Mouse (Mus musculus) T-helper 2 cell (primary cell): Measurements from ENCODE around the gene Hus1.

ENCODE experiments used
- in situ Hi-C: fragments of 300-600 bp; cut with MboI, MseI; formaldehyde crosslinking; loops from one replicate; pipeline ENCODE4 v1.15.1; 2025; ENCODE audit warnings: high pct_unique_total_duplicates

Hus1 gene

GRCm38 (mm10) chr11:9010853-9011339, at the start of gene Hus1:
Gene Hus1 (minus strand): TSS chr11:9011191.
- in situ Hi-C loops, result no loop called here

DNA sequence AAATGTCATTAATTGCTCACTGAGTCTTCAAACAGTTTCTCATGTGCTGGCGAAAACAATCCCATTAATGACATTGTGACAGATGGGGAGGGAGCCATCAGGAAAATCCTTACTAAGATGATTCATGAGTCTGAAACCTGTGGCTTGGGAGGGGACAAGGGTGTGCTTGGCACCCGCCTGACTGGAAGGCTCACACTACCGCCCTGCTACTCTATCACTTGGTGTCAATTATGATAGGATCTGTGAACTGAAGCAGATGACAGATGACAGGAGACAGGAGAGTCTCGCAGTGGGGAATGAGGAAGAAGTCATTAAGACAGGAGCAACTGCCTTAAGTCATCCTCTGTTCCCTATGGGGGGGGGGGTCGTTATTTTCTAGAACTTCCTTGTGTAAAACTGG, 49.5 kb upstream of the Hus1 start:
- in situ Hi-C loops, result loop anchor here (10.0 kb wide), 1 partner anchor 526 kb away; no protein-coding TSS in a partner anchor

DNA sequence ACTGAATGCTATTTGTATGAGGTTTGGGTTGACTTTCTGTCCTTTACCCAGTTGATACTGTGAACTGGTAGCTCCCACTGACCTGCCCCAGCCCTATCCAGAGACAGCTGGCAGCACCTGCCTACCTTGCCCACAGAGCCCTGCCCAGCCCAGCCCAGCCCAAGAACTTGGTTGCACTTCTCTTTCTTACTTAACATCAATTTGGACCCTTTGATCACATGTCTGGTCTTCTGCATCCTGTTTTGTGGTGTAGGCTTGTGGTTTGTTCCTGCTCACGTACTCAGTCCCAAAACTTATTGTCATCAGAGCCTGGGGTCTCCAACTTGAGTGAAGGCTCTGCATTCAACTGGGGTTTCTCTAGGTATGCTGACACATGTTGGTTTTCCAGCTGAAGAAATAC, 49.0 kb upstream of the Hus1 start:
- in situ Hi-C loops, result loop anchor here (10.0 kb wide), 1 partner anchor 525 kb away; no protein-coding TSS in a partner anchor

- in situ Hi-C loops, result loop anchor here (10.0 kb wide), 1 partner anchor 1517 kb away; no protein-coding TSS in a partner anchor
Measured at GRCm38 (mm10) chr11:9057711-9058110, 46.7 kb upstream of the Hus1 start.

GRCm38 (mm10) chr11:9056937-9057336, 45.9 kb upstream of the Hus1 start:
- in situ Hi-C loops, result loop anchor here (10.0 kb wide), 1 partner anchor 1518 kb away; no protein-coding TSS in a partner anchor

DNA sequence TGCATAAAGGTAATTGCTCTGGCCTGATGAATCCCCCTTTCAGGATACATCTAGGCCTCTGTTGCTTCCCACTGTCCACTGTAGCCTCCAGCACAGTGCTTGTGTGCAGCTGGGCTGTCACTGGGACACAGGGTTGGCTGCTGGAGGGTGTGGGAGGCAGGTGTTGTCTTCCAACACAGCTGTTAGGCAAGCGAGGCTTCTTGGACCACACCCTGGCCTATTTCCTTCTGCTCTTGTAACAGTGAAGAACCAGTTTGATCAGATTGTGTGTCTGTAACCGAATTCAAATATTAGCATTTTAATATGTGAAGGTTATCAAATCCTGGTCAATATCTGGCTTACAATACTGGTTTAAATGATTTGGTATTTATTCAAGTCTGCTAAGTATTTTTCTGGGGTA, 40.9 kb upstream of the Hus1 start:
- in situ Hi-C loops, result loop anchor here (10.0 kb wide), 1 partner anchor 1523 kb away; no protein-coding TSS in a partner anchor

GRCm38 (mm10) chr11:9050241-9050640, 39.2 kb upstream of the Hus1 start:
- in situ Hi-C loops, result loop anchor here (10.0 kb wide), 1 partner anchor 1525 kb away; no protein-coding TSS in a partner anchor

GRCm38 (mm10) chr11:9048703-9049060, 37.7 kb upstream of the Hus1 start, which contains the start of gene Sun3:
Gene Sun3 (minus strand): TSS chr11:9048991.
- in situ Hi-C loops, result no loop called here

DNA sequence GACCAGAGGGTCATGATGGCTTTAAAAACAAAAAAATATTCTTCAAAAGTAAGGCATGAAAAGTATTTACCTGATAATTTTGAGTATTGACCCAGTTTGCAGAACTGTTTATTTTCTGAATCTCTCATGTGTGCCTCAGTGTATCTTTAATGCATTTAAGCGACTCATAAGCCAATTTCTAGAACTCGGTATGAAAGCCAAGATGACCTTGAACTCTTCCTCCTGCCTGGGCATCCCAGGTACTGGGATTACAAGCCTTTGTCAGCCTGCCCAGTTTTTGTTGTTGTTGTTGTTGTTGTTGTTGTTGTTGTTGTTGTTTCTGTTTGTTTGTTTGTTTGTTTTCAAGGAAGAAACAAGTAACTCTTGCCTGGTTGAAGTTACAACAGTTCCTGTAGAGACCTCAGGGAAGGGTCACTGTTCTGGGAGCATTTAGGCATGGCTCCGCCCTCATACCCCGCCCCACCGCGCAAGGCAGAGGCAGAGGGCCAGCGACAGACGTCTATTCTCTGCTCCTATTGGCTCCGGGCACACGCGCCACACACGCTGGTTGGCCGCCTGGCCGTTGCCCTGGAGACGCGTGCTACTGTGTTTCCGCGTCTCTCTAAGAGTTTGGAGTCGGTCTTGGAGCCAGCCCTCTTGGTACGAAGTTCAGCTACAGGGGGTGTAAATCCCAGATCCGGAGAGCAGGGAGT, 37.2 kb upstream of the Hus1 start, which contains the start of gene Gm11992:
Gene Gm11992 (plus strand): TSS at position 584 of the 692 bp plus-strand sequence.
- in situ Hi-C loops, result no loop called here

GRCm38 (mm10) chr11:9047044-9047443, 36.1 kb upstream of the Hus1 start:
- in situ Hi-C loops, result no loop called here

GRCm38 (mm10) chr11:9046546-9046945, 35.6 kb upstream of the Hus1 start:
- in situ Hi-C loops, result no loop called here

DNA sequence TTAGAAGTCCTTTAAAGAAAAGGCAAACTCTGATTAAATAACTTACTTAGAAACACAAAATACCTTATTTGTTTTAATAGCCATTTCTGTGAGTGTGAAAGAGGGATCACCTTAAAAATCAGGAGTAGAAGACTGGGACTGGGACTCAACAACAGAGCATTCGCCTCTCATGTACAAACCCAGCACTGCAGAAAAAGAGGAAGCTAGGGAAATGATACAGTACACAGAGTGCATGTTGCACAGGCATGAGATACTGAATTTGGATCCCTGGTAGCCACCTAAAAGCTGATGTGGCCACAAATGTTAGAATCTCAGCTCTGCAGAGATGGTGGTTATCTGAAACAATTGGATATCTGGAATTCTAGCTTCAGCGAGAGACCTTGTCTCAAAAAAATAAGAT, 20.5 kb upstream of the Hus1 start:
- in situ Hi-C loops, result no loop called here

DNA sequence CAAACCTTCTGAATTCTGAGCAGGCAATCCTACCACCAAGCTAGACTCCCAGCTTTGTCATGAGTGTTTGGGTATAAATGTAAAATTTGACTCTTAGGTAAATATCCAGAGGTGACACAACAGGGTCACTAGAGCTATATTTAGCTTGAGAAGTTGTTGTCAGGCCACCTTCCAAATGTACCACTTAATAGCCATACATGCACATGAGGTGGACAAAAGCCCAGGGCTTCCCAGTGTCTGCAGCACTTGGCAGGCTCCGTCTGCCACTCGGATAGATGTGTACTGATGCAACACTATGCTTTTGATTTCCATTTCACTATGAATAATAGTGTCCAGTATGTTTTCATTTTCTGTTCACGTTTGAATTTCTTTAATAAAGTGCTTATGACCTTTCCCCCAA, 14.2 kb upstream of the Hus1 start:
- in situ Hi-C loops, result no loop called here

DNA sequence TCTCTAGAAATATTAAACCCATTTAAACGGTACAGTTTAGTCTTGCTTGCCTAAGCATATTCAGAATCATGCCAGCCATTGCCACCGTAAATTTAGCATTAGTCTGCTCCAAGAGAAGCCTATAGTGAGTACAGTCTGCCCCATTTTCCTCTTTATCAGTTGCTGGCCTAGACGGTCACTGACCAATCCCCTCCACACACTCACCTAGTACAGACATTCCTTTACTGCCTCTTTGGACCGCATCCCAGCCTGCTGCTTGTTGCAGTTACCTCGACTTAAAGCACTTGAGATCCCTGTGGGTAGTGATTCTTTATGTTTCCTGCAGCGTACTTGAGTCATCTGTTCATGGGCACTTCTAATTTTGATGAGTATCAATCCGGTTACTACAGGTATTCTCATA, 13.8 kb upstream of the Hus1 start:
- in situ Hi-C loops, result no loop called here

DNA sequence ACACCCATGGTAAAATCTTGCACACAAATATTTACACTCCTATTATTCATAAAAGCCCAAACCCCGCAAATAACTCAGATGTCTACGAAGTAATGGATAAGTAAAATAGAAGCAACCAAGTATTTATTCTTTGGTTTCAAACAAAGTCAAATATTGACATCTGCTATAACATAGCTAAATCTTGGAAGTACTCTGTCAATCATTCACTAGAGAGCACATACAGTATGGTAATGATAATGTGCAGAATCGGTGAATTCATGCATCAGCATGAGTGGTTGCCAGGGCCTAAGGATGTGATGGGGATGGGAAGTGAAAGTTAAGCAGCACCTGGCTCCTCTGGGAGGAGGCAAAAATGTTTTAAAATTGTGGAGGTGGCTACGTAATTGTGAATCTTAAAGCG, 9.2 kb upstream of the Hus1 start:
- in situ Hi-C loops, result no loop called here

DNA sequence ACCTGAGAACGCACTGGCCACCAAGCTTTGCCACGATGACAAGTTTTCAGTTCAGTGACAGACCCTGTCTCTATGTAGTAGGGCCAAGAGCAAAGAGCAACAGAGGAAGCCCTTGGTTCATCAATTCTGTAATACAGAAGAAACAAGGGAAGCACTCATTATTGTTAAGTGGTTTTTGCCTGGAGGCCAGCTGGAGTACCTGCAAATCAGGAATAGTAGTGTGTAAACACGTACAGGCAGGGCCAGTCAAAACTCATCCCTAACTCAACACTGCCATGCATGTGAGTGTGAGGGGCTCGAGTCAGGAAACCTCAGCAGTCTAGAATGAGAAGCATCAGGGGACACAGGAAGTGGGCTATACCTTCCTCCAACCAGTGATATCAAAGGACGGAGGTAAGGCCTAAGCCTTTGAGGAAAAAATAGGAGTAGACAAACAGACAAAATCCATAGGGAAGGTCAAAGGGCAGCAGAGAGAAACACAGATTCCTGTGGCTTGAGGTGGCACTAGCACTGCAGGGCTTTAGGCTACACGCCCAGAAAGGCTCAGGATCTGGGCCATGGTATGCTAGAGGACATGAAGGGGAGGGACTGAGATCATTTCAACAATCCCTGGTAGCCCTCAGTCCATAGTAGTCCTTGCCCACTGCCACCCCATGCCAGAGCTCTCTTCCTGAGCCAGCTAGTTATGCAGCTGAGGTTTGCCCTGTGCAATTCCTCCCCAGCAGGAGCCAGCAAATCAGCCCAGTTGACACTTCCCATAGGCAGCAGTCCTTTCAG, 7.7 kb upstream of the Hus1 start:
- in situ Hi-C loops, result no loop called here

DNA sequence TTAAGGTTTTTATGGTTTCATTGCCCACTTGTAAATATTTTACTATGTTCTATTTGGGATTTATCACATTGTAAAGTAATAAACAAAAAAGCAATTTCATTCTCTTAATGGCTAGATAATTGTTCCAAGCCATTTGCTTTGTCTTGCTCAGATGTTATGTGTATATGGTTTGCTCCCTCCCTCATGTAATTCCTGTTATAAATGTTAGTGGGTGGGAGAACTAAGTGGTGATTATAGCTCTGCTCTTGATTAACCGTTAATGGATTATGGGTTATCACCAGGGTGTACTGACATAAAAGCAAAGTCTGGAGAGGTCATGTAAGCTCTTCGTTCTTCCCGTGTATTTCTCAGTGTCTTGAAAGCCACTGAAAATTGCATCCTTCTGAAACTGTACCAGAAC, 3.7 kb upstream of the Hus1 start:
- in situ Hi-C loops, result no loop called here

DNA sequence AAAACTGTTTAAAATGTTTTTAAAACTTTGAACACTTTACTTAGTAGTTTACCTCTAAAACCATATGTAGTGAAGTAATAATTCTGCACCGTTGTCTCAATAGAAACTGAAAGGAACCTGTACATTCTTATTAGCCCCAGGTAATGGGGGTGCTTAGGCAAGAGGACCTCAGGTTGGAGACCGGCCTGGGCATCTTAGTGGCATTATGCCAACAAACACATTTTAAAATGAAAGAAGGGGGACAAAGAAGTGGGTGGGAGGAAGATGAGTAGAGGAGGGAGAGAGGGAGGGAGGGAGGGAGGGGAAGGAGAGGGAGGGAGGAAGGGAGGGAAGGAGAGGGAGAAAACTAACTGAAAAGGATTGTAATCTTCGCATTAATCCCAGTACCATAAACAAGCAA, 357 bp upstream of the Hus1 start:
- in situ Hi-C loops, result no loop called here

DNA sequence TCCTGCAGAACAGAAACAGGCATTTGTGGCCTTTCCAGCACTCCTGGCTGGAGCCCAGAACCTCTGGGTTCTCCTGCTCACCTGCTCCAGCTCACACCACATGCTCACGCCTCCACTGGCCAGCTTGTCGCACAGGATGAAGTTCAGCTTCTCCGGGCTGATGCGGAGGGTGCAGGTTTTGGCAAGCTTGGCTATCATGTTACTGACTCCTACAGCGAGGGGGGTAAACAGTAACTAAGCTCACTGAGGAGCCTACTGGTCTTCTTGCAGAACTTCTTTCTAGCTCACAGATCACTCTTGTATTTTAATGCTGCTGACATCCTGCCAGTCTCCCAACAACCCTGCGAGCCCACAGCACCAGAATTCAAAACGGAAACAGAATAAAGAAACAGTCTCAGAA, 575 bp downstream of the Hus1 start:
- in situ Hi-C loops, result no loop called here

- in situ Hi-C loops, result no loop called here
Measured at GRCm38 (mm10) chr11:9008761-9009160, 2.2 kb downstream of the Hus1 start.

GRCm38 (mm10) chr11:8988084-8988483, 22.9 kb downstream of the Hus1 start:
- in situ Hi-C loops, result loop anchor here (5.0 kb wide), 1 partner anchor 149 kb away; no protein-coding TSS in a partner anchor

GRCm38 (mm10) chr11:8986058-8986457, 24.9 kb downstream of the Hus1 start:
- in situ Hi-C loops, result loop anchor here (5.0 kb wide), 1 partner anchor 151 kb away; no protein-coding TSS in a partner anchor
